In the genomic region with DNA sequence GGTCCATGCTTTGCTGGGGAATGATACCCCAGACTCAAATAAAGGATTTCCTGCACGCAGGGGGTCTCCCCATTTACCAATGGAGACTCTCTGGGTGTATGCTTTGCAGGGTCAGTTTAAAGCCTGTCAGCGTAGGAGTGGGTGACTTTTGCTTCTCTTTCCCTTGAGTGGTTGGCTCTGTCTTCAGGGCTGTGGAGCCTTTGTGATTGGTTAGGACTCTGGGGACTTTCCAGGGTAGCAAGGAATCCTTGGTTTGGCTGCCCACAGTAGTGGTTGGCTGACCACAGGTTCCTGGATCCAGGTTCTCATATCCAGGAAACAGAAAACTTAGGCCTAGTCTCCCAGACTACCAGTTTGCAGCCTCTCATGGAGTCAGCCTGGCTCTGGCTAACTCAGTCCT, we compare ENCODE assay signal across 10 mouse cellular contexts.
DNase-seq lines count a peak whose midpoint lies in the region; ATAC-seq lines count a peak whose summit lies in the region.
"Had no signal": no experiment of that assay in that cellular context is flagged by ENCODE, and none has a peak within 500 bp of the region (broad histone marks: within the 10 kb centered on the region; RNA-seq: fewer than 3 reads in every experiment).

No protein-coding gene starts in this region.

- H3K27ac ChIP-seq in hindbrain, embryonic 10.5 days: peak overlapping the region; percentile 78
- H3K27ac ChIP-seq in hindbrain, embryonic 11.5 days (ENCODE audit: low read depth, low read length): no peak overlapping the region
- peak overlapping the region; percentile 67 for H3K27ac ChIP-seq in embryonic facial prominence, embryonic 12.5 days
- peak overlapping the region; percentile 70 for H3K27ac ChIP-seq in limb, embryonic 10.5 days

- 0 out of 2 replicates have a peak, but pooled peaks cover 4% of the 10 kb centered on the region for H3K9me3 ChIP-seq in hindbrain, embryonic 10.5 days
- no peaks in the 10 kb centered on the region for H3K9me3 ChIP-seq in hindbrain, embryonic 11.5 days (ENCODE audit: control insufficient read depth, low read length)
- no peaks in the 10 kb centered on the region; the same call in 1 of the 2 replicates for H3K9me3 ChIP-seq in embryonic facial prominence, embryonic 12.5 days
- H3K9me3 ChIP-seq in limb, embryonic 10.5 days (replicated peaks): no peaks in the 10 kb centered on the region
- H3K9me3 ChIP-seq: neural tube, embryonic 15.5 days had no signal

- no peaks in the 10 kb centered on the region for H3K27me3 ChIP-seq in hindbrain, embryonic 10.5 days (ENCODE audit: insufficient read depth, poor library complexity, severe bottlenecking)
- no peaks in the 10 kb centered on the region for H3K27me3 ChIP-seq in hindbrain, embryonic 11.5 days (ENCODE audit: control insufficient read depth, insufficient read depth, low read length)
- H3K27me3 ChIP-seq in embryonic facial prominence, embryonic 12.5 days: no peaks in the 10 kb centered on the region
- H3K27me3 ChIP-seq in limb, embryonic 10.5 days (ENCODE audit: low read depth, poor library complexity, severe bottlenecking): no peaks in the 10 kb centered on the region
- H3K27me3 ChIP-seq: neural tube, embryonic 15.5 days had no signal

- H3K36me3 ChIP-seq in hindbrain, embryonic 10.5 days: peaks cover 5% of the 10 kb centered on the region; the same call in 1 of the 2 replicates
- no peaks in the 10 kb centered on the region for H3K36me3 ChIP-seq in hindbrain, embryonic 11.5 days (ENCODE audit: control insufficient read depth, insufficient read depth, low read length)
- H3K36me3 ChIP-seq in embryonic facial prominence, embryonic 12.5 days: no peaks in the 10 kb centered on the region
- no peaks in the 10 kb centered on the region for H3K36me3 ChIP-seq in limb, embryonic 10.5 days
- H3K36me3 ChIP-seq: neural tube, embryonic 15.5 days had no signal

- DNase-seq in hindbrain, embryonic 10.5 days (ENCODE audit: low spot score): no peak
- DNase-seq in hindbrain, embryonic 11.5 days (ENCODE audit: low spot score): no peak
- DNase-seq in 3T3-L1 (ENCODE audit: low read depth, low spot score): peak; percentile 91
- DNase-seq in limb, embryonic 10.5 days (ENCODE audit: low spot score): no peak
- DNase-seq in right cerebral cortex, postnatal 36 days (ENCODE audit: low spot score in 2 of 2): no peak
- no peak for DNase-seq in urinary bladder, postnatal 25 days (ENCODE audit: low spot score)
- DNase-seq in frontal cortex, postnatal 25 days (ENCODE audit: low spot score in 2 of 2): no peak
- DNase-seq: layer of hippocampus, adult 9-11 months had no signal

- no peak overlapping the region for H3K4me2 ChIP-seq in hindbrain, embryonic 11.5 days (replicated peaks; ENCODE audit: low read depth, low read length)
- no peak overlapping the region for H3K4me2 ChIP-seq in embryonic facial prominence, embryonic 12.5 days (replicated peaks)
- H3K4me2 ChIP-seq: neural tube, embryonic 15.5 days had no signal

- ATAC-seq in hindbrain, embryonic 11.5 days (ENCODE audit: low FRiP score): no peak
- ATAC-seq in embryonic facial prominence, embryonic 12.5 days (ENCODE audit: insufficient number of reproducible peaks, insufficient read depth, low FRiP score, low TSS enrichment): no peak

- no peak overlapping the region for H3K9ac ChIP-seq in hindbrain, embryonic 11.5 days (ENCODE audit: low read depth, low read length)
- H3K9ac ChIP-seq in embryonic facial prominence, embryonic 12.5 days: no peak overlapping the region
- H3K9ac ChIP-seq: neural tube, embryonic 15.5 days had no signal

- H3K4me3 ChIP-seq in hindbrain, embryonic 10.5 days: no peak overlapping the region
- H3K4me3 ChIP-seq in hindbrain, embryonic 11.5 days (ENCODE audit: low read depth, low read length): no peak overlapping the region
- H3K4me3 ChIP-seq in embryonic facial prominence, embryonic 12.5 days: no peak overlapping the region
- no peak overlapping the region for H3K4me3 ChIP-seq in limb, embryonic 10.5 days
- H3K4me3 ChIP-seq: neural tube, embryonic 15.5 days had no signal

- H3K4me1 ChIP-seq in hindbrain, embryonic 10.5 days (replicated peaks): peaks cover 21% of the 10 kb centered on the region
- no peaks in the 10 kb centered on the region for H3K4me1 ChIP-seq in hindbrain, embryonic 11.5 days (replicated peaks; ENCODE audit: control insufficient read depth, insufficient read depth, low read length)
- H3K4me1 ChIP-seq in embryonic facial prominence, embryonic 12.5 days: peaks cover 18% of the 10 kb centered on the region
- H3K4me1 ChIP-seq in limb, embryonic 10.5 days: peaks cover 24% of the 10 kb centered on the region

- 85% methylated on average over 2 of the region's 2 CpGs for WGBS in hindbrain, embryonic 10.5 days
- 90% methylated on average over 2 of the region's 2 CpGs for WGBS in hindbrain, embryonic 11.5 days
- 88% methylated on average over 2 of the region's 2 CpGs for WGBS in embryonic facial prominence, embryonic 12.5 days
- 86% methylated on average over 2 of the region's 2 CpGs for WGBS in limb, embryonic 10.5 days
